Mouse (Mus musculus): Measurements from ENCODE around the gene Smurf1.

Gene Smurf1

GRCm38 (mm10) chr5:144859284-144859683 lies 106.4 kb downstream of the Smurf1 start:
- DNase-seq, result no peak

GRCm38 (mm10) chr5:144858527-144858926 lies 107.1 kb downstream of the Smurf1 start:
- DNase-seq, result no peak

GRCm38 (mm10) chr5:144855936-144856335 lies 109.7 kb downstream of the Smurf1 start:
- no peak for DNase-seq

GRCm38 (mm10) chr5:144853931-144854330 lies 111.7 kb downstream of the Smurf1 start:
- DNase-seq, result no peak

- DNase-seq, result no peak
Observed at GRCm38 (mm10) chr5:144851820-144852219, 113.8 kb downstream of the Smurf1 start.

- DNase-seq, result no peak
Observed at GRCm38 (mm10) chr5:144849932-144850331, 115.7 kb downstream of the Smurf1 start.

GRCm38 (mm10) chr5:144848735-144849134 lies 116.9 kb downstream of the Smurf1 start:
- no peak for DNase-seq

GRCm38 (mm10) chr5:144845352-144845751 lies 120.3 kb downstream of the Smurf1 start:
- DNase-seq, result no peak

- DNase-seq, result peak; percentile 44
Observed at GRCm38 (mm10) chr5:144836100-144836499, 129.5 kb downstream of the Smurf1 start.

GRCm38 (mm10) chr5:144831840-144832469 lies 133.7 kb downstream of the Smurf1 start:
- no peak for DNase-seq

GRCm38 (mm10) chr5:144829631-144830030 lies 136.0 kb downstream of the Smurf1 start:
- no peak for DNase-seq

- no peak for DNase-seq
Observed at GRCm38 (mm10) chr5:144828365-144829102, 137.1 kb downstream of the Smurf1 start.
